Mouse (Mus musculus) splenic B cell, adult 2 months (primary cell): Measurements from ENCODE around the gene Pecam1.
A peak's percentile ranks its signal among the peaks of the same experiment; 100 is the strongest.
"Not testable (repeated sequence)": the region's sequence is repeated elsewhere in the genome, so short reads cannot be mapped to it uniquely, and the experiment has no call there.

Source experiments
- DNase-seq: peaks from one replicate; pipeline ENCODE4 v3.0.0-alpha.2; 2011; ENCODE audit warnings: low read depth, low spot score
- H3K27me3 ChIP-seq: 2 replicates; pipeline ENCODE4 v1.6.1; 2012; ENCODE audit warnings: mild to moderate bottlenecking, low read length, moderate library complexity, mixed read lengths; ENCODE audit not compliant: control insufficient read depth, poor library complexity, insufficient read depth, severe bottlenecking
- H3K36me3 ChIP-seq: 2 replicates; pipeline ENCODE4 v1.6.1; 2012; ENCODE audit warnings: mild to moderate bottlenecking, low read length, moderate library complexity, mixed read lengths; ENCODE audit not compliant: control insufficient read depth, poor library complexity, insufficient read depth, severe bottlenecking

Pecam1 gene

GRCm38 (mm10) chr11:106750121-106750751 lies at the start of gene Pecam1:
TSS of gene Pecam1 (minus strand) at chr11:106750628.
- no peaks in the 10 kb centered on the region for H3K27me3 ChIP-seq
- peak; percentile 81 for DNase-seq
- H3K36me3 ChIP-seq: peaks cover 8% of the 10 kb centered on the region; the same call in 1 of the 2 replicates

DNA sequence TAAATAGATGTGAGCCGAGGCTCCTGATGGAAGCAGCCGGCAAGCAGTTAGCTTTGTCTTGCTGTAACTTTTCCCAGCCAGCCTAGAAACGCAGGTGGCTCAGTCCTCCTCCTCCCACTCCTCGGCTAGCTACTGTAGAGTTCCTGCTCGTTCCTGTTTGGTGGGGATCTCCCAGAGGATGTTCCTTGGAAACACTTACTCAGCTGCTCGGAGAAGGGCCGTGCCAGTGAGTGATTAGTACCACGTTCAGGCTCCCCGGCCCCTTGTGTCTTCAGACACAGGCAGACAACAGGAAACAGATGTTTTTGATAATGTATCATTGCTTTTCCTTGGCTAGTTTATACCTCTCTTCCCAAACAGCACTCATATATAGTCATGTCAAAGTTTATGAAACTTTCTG lies 45.3 kb upstream of the Pecam1 start:
- H3K36me3 ChIP-seq: peaks cover 17% of the 10 kb centered on the region; the same call in 1 of the 2 replicates
- no peaks in the 10 kb centered on the region for H3K27me3 ChIP-seq
- no peak for DNase-seq

DNA sequence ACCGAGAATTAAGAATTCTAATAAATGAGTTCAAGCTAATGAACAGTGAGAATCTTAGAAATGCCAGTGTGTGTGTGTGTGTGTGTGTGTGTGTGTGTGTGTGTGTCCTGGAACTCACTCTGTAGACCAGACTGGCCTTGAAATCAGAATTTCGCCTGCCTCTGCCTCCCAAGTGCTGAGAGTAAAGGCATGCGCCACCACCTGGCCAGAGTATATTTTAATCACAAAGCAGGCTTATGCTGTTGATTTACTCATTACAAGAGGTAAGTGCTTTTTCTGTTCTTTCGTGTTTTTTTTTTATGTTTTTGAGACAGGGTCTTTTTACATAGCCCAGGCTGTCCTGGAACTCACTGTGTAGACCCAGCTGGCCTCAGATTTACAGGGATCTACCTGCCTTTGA lies 43.4 kb upstream of the Pecam1 start:
- Histone ChIP-seq H3K27me3 (no peaks in the 10 kb centered on the region), H3K36me3 (peaks cover 11% of the 10 kb centered on the region; the same call in 1 of the 2 replicates)
- DNase-seq: peak; percentile 57

- DNase-seq: no peak
- Histone ChIP-seq H3K27me3 (no peaks in the 10 kb centered on the region), H3K36me3 (peaks cover 31% of the 10 kb centered on the region)
Measured at GRCm38 (mm10) chr11:106789649-106790048, 39.2 kb upstream of the Pecam1 start.

GRCm38 (mm10) chr11:106788775-106789459 lies 38.5 kb upstream of the Pecam1 start, which contains the start of the genes Ddx5 and Cep95:
TSS of gene Ddx5 (minus strand) at chr11:106789185.
TSS of gene Cep95 (plus strand) at chr11:106789252.
- DNase-seq: peak; percentile 99
- Histone ChIP-seq H3K27me3 (no peaks in the 10 kb centered on the region), H3K36me3 (peaks cover 37% of the 10 kb centered on the region)

DNA sequence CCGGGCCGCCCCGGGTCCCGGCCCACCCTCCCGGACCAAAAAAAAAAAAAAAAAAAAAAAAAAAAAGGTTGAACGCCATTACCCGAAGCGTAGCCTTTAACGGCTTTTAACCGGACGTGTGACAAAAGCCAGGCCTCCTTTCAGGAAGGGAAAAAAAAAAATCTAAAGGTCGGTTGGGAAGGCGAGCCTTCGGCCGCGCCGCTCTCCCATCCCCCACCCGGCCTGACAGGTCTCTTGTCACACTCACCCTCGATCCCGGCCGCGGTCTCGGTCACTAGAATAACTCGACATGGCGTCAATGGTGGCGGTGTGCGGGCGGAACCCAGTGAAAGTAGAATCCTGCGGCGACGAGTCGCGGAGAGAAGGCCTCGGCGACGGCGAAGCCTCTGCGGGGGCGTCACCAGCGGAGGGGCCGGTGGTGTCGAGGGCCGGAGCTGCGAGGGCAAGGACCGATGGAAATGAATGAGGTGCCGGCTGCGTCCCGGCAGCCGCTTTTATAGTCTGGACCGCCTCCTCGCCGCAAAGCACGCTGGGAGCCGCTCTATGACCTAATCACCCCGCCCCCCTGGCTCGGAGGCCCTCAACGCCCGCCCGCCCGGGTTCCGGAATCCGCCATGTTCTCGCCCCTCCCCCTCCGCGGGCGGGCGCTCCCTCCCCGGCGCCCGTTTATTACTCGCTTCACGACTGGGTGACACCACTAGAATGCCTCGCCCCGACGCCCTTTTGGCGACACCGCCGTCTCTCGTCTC lies 37.8 kb upstream of the Pecam1 start:
- Histone ChIP-seq H3K27me3 (no peaks in the 10 kb centered on the region), H3K36me3 (peaks cover 43% of the 10 kb centered on the region)
- DNase-seq: peak; percentile 99

DNA sequence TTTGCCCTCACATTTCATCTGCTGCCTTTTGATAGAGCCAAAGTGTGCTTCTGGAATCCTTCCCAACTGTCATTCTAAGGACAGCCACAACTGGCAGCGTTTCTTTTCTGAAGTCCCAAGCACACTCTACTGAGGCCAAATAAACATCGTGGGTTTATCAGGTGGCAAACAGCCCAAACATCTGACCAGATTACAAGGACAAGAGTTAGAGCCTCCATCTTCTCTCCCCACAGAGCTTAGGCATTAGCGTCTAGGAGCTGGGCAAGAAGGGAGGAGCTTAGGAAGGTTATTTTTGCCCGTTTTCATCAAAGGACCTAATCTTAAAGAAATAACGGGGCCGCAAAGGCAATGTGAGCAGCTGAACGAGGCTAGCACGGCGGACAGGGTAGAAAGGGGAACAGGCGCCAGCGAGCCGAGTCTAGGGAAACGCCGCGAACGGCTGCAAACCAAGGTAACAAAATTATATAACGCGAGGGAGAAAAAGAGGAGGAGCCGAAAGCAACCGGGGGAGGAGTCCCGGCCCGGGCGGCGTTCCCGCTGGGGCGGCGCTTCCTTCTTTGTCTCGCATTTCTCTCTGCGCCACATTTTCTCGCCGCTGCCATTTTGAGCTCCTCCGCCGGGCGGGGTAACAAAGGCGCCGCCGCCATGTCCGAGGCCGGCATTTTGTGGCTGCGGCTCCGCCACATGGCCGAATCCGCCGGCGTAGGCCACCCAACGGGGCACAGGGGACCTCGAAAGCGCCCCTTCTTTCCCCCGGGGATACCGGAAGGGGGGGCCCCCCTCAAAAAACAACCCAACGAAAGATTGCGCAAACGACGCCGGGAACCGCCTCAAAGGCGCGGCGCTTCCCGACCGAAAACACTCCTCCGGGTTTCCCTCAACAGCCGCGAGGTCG lies 37.0 kb upstream of the Pecam1 start:
- peak; percentile 93 for DNase-seq
- peaks cover 48% of the 10 kb centered on the region for H3K36me3 ChIP-seq

GRCm38 (mm10) chr11:106785043-106785442 lies 34.6 kb upstream of the Pecam1 start:
- peak; percentile 11 for DNase-seq
- Histone ChIP-seq H3K36me3 (peaks cover 58% of the 10 kb centered on the region), H3K27me3 (no peaks in the 10 kb centered on the region)

More for the DNA sequence above, 37.0 kb upstream of the Pecam1 start:
- H3K27me3 ChIP-seq: no peaks in the 10 kb centered on the region

DNA sequence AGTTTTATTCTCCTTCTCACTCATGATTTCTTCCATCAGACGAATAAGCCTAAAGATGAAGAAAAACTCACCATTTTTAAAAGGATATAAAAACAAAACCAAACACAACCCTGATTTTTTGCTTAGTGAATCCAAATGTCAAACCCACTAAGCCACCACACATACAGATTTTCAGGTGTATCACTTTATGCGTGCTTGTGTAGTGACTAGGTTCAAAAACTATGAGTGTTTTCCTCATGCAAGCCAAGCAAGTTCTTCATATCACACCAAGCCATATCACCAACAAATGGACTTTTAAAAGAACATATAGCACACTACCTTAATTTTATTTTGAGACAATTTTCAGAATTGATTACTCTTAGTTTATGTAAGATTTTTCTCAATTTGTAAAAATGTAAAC lies 34.0 kb upstream of the Pecam1 start:
- Histone ChIP-seq H3K27me3 (no peaks in the 10 kb centered on the region), H3K36me3 (peaks cover 59% of the 10 kb centered on the region)
- peak; percentile 18 for DNase-seq

DNA sequence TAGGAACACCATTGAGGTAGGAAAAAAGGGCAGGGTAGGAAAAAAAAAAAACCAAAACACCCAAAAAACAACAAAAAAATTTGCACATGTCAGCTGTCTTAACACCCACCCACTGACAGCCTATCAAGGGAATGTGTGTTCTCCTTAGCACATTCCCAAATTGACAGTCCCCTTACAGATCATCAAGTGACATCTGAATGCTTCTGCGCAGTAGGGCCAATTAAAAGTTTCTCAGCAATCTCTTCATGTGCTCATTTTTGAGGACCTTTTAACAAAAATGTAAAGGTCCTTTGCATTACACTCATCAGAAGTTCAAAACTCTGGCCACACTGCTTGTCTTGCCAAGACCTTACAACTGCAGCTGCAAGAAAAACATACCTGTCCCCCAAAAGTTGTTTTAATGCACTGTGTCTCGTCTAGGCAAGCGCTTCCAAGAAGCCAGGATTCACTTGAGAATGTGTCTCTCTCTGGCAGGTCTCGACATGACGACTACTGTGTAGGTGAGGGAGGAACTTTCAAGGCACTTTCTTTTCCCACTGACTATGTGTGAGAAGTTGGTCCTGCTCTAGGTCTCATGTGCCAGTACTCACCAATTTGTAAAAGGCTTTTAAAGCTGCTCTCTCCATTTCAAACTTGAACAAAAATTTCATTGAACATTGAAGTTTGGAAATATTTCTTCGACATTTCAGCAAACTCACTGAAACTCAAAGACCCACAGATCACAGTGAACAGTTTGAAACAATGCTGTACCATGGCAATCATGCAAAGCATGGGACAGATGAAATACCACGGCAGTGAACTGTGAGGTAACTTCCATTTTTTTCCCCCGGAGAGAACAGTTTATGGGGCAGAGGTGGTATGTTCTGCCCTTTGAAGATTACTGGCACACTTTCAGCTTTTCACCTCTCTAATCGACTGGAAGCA lies 32.7 kb upstream of the Pecam1 start:
- H3K27me3 ChIP-seq: no peaks in the 10 kb centered on the region
- peaks cover 58% of the 10 kb centered on the region for H3K36me3 ChIP-seq
- peak; percentile 38 for DNase-seq

- not testable (repeated sequence) for H3K27me3 ChIP-seq
- DNase-seq: peak; percentile 18
- peaks cover 55% of the 10 kb centered on the region for H3K36me3 ChIP-seq
Measured at GRCm38 (mm10) chr11:106782271-106782670, 31.8 kb upstream of the Pecam1 start.

GRCm38 (mm10) chr11:106780590-106781220 lies 30.3 kb upstream of the Pecam1 start:
- DNase-seq: peak; percentile 28
- H3K36me3 ChIP-seq: peaks cover 53% of the 10 kb centered on the region
- H3K27me3 ChIP-seq: no peaks in the 10 kb centered on the region

- peaks cover 48% of the 10 kb centered on the region for H3K36me3 ChIP-seq
- no peaks in the 10 kb centered on the region for H3K27me3 ChIP-seq
- no peak for DNase-seq
Measured at GRCm38 (mm10) chr11:106780089-106780425, 29.6 kb upstream of the Pecam1 start.
